Mouse (Mus musculus) cerebellum, adult 2 months (tissue): ENCODE data around the gene Abcd3. TPM values are rescaled to one million over a fixed set of nuclear protein-coding genes. Genes with fewer than 3 reads are reported as not detected.

ENCODE experiments used
- DNase-seq, 2 experiments: peaks; one replicate each; pipeline ENCODE4 v3.0.0; 2021
- H3K27ac ChIP-seq: fragments of 200-500 bp; 2 replicates; pipeline ENCODE4 v1.5.1; 2012; ENCODE audit warnings: low read length, control low read depth, inconsistent platforms; ENCODE audit not compliant: insufficient read depth
- H3K27me3 ChIP-seq: fragments of 200-500 bp; 2 replicates; pipeline ENCODE4 v1.6.1; 2012; ENCODE audit warnings: inconsistent platforms, mild to moderate bottlenecking, low read length, moderate library complexity; ENCODE audit not compliant: control insufficient read depth, insufficient read depth
- H3K4me1 ChIP-seq: fragments of 200-500 bp; 2 replicates; pipeline ENCODE4 v1.6.1; 2011; ENCODE audit warnings: low read length; ENCODE audit not compliant: control insufficient read depth, insufficient read depth
- H3K4me3 ChIP-seq: fragments of 200-500 bp; replicated peaks from 2 replicates; pipeline ENCODE3; 2011; ENCODE audit warnings: mild to moderate bottlenecking, low read depth, low read length, control low read depth; ENCODE audit not compliant: insufficient read depth
- CTCF ChIP-seq: fragments of 200-500 bp; IDR thresholded peaks from 2 replicates; pipeline ENCODE4 v1.5.1; 2011; ENCODE audit warnings: low read depth, mild to moderate bottlenecking, control low read depth, low read length, moderate library complexity, borderline replicate concordance; ENCODE audit not compliant: insufficient read depth
- POLR2A ChIP-seq: fragments of 200-500 bp; IDR thresholded peaks from 2 replicates; pipeline ENCODE4 v1.6.1; 2011; ENCODE audit warnings: low read length, control low read depth, borderline replicate concordance; ENCODE audit not compliant: insufficient read depth
- WGBS: fragments of 180-500 bp; shearing (Covaris S2); methylation state at CpG from one replicate; pipeline ENCODE4 v1.1.7; 2018; 5-methylcytosine and 5-hydroxymethylcytosine counted together
- polyA plus RNA-seq: library from polyadenylated mRNA; depleted of rRNA; stranded (reverse); fragments of >200 nt; gene quantifications from 2 replicates; pipeline ENCODE4 v1.2.3, GENCODE M21; 2012; rRNA removed

The Abcd3 gene
- polyA plus RNA-seq, 1 experiment: 31.7 TPM

DNA sequence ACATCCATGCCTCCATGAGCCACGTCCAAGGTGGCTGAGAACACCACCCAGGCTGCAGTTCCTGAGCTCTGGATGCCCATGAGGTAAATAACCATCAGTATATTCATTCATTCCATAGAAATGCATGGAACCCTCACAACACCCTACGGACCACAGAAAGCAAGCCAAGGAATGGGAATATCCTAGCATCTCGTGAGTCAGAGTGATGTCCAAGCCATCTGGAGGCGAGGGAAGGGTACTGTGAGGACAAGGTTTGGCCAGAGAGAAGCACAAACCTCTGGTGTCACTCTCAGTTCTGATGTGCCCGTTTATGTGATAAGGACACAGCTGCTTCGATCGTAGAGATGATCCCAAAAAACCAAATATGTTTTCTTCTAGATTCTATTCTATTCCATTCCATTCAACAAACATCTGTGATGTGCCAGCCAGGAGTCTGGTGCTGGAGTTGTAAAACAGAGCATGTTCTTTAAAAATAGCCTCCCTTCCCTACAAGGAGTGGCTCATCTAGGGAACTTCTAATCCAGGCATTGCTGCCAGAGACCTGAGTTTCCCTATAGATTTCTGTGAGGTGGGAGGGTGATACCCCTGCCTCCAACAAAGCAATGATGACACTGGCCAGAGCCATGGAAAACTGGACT is 104.1 kb downstream of the Abcd3 start:
- H3K4me3 ChIP-seq: no peak overlapping the region
- no peak overlapping the region for H3K27ac ChIP-seq
- 71% methylated on average over 7 of the region's 7 CpGs for WGBS
- DNase-seq: no peak
- TF ChIP-seq CTCF (no peak), POLR2A (no peak)
- no peaks in the 10 kb centered on the region for H3K4me1 ChIP-seq
- H3K27me3 ChIP-seq: no peaks in the 10 kb centered on the region; the same call in 1 of the 2 replicates

Other genes starting within 250 kb of the Abcd3 start
- gene 4930432M17Rik, start 144.5 kb downstream of the Abcd3 start, polyA plus RNA-seq: not detected in 2 replicates
- 56.6 and 66.9 TPM in 2 replicates for gene F3, start 91.8 kb downstream of the Abcd3 start, polyA plus RNA-seq
- 9.1 and 10.8 TPM in 2 replicates for gene Arhgap29, start 137.2 kb upstream of the Abcd3 start, polyA plus RNA-seq
- gene Abca4, start 229.1 kb upstream of the Abcd3 start, polyA plus RNA-seq: 2.3 and 5.0 TPM in 2 replicates